Mouse (Mus musculus): ENCODE measurements around the gene Vmn2r57.
"Not testable (repeated sequence)": the region's sequence is repeated elsewhere in the genome, so short reads cannot be mapped to it uniquely, and the experiment has no call there.

The Vmn2r57 gene

GRCm38 (mm10) chr7:41448596-41448995 lies at the start of gene Vmn2r57:
Gene Vmn2r57, minus strand, starts transcription at chr7:41448696.
- DNase-seq, result not testable (repeated sequence)

- no peak for DNase-seq
Measured at GRCm38 (mm10) chr7:41497871-41498270, 49.4 kb upstream of the Vmn2r57 start.

- DNase-seq, result no peak
Measured at GRCm38 (mm10) chr7:41451864-41452263, 3.4 kb upstream of the Vmn2r57 start.

GRCm38 (mm10) chr7:41394130-41394529 lies 54.4 kb downstream of the Vmn2r57 start:
- DNase-seq, result no peak

GRCm38 (mm10) chr7:41393048-41393971 lies 55.2 kb downstream of the Vmn2r57 start, which contains the start of gene AI987944:
Gene AI987944, minus strand, starts transcription at chr7:41393379.
- DNase-seq, result peak; percentile 84
